Comparison of ENCODE assay signal across 9 mouse cellular contexts in the genomic region with DNA sequence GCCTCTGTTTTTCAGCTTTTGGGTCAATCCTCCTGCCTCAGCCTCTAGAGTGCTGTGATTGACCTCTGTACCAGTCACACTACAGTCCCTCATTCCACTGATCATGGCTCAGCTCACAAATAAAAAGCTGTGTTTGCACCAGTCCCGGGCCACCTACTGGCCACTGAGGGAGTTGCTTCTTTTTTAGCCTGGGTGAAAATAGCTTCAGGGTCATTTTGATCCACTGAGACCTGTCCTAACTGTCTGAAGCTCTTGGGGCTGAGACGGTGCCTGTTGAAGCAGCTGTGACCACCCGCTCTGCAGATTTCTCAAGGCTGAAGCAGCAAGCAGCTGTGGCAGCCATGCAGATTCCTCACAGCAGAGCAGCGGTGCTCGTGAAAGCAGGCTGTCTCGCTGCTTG. TPM values are rescaled to one million over a fixed set of nuclear protein-coding genes. Genes with fewer than 3 reads are reported as not detected.
A peak's percentile ranks its signal among the peaks of the same experiment; 100 is the strongest.
DNase-seq lines count a peak whose midpoint lies in the region; ATAC-seq and TF ChIP-seq lines count a peak whose summit lies in the region.
"Had no signal": no experiment of that assay in that cellular context is flagged by ENCODE, and none has a peak within 500 bp of the region (broad histone marks: within the 10 kb centered on the region; RNA-seq: fewer than 3 reads in every experiment).

No protein-coding gene starts in this region.

- peaks cover 4% of the 10 kb centered on the region; the same call in 1 of the 2 replicates for H3K9me3 ChIP-seq in liver, embryonic 11.5 days (ENCODE audit: control insufficient read depth, low read length)
- H3K9me3 ChIP-seq in stomach, postnatal 0 days (ENCODE audit: control insufficient read depth, low read length) = no peaks in the 10 kb centered on the region

- no peak overlapping the region for H3K4me3 ChIP-seq in spleen, adult 2 months (ENCODE audit: extremely low read depth, insufficient read depth, insufficient read length)
- H3K4me3 ChIP-seq in liver, embryonic 11.5 days (ENCODE audit: low read depth, low read length) = no peak overlapping the region
- no peak overlapping the region for H3K4me3 ChIP-seq in stomach, postnatal 0 days (ENCODE audit: low read depth, low read length)

- H3K9ac ChIP-seq in liver, embryonic 11.5 days (ENCODE audit: low read depth, low read length) = no peak overlapping the region
- H3K9ac ChIP-seq in stomach, postnatal 0 days (ENCODE audit: low read length) = no peak overlapping the region

- TF ChIP-seq EP300 in stomach, postnatal 0 days (optimal IDR thresholded peaks at IDR 0.05) = no peak

- no peaks in the 10 kb centered on the region for H3K4me1 ChIP-seq in spleen, adult 2 months (ENCODE audit: control insufficient read depth, insufficient read depth, insufficient read length)
- peaks cover 16% of the 10 kb centered on the region for H3K4me1 ChIP-seq in liver, embryonic 11.5 days (replicated peaks; ENCODE audit: control insufficient read depth, insufficient read depth, low read length)
- no peaks in the 10 kb centered on the region for H3K4me1 ChIP-seq in stomach, postnatal 0 days (replicated peaks; ENCODE audit: control insufficient read depth, insufficient read depth)

- intact Hi-C loops in heart, postnatal 36 days (cut with DNase I) = loop anchor here (5.0 kb wide), 1 partner anchor 57 kb away; no protein-coding TSS in a partner anchor

- TF ChIP-seq CTCF in spleen, adult 2 months (IDR thresholded peaks at IDR 0.05; ENCODE audit: extremely low read depth, insufficient read depth, insufficient read length, insufficient replicate concordance) = peak; percentile 48; the same call in 1 of the 2 replicates
- TF ChIP-seq CTCF in stomach, postnatal 0 days (IDR thresholded peaks at IDR 0.05; ENCODE audit: low read depth) = peak; percentile 85

- H3K4me2 ChIP-seq in liver, embryonic 11.5 days = no peak overlapping the region
- no peak overlapping the region for H3K4me2 ChIP-seq in stomach, postnatal 0 days (replicated peaks; ENCODE audit: low read depth)

- 66% methylated on average over 6 of the region's 6 CpGs for WGBS in spleen, adult 2 months
- WGBS in liver, embryonic 11.5 days = 64% methylated on average over 6 of the region's 6 CpGs
- 64% methylated on average over 6 of the region's 6 CpGs for WGBS in stomach, postnatal 0 days

- ATAC-seq in CD4-positive, CD25-positive, alpha-beta regulatory T cell, adult 4 months = no peak
- no peak for ATAC-seq in liver, embryonic 11.5 days (replicated peaks; ENCODE audit: low FRiP score)
- peak; percentile 69 for ATAC-seq in stomach, postnatal 0 days (ENCODE audit: low FRiP score, low TSS enrichment)

- H3K36me3 ChIP-seq in spleen, adult 2 months (ENCODE audit: control insufficient read depth, insufficient read depth, low read length) = no peaks in the 10 kb centered on the region
- H3K36me3 ChIP-seq in liver, embryonic 11.5 days (ENCODE audit: control insufficient read depth, insufficient read depth, low read length) = peaks cover 6% of the 10 kb centered on the region
- no peaks in the 10 kb centered on the region for H3K36me3 ChIP-seq in stomach, postnatal 0 days (ENCODE audit: control insufficient read depth, insufficient read depth, low read length)

- TF ChIP-seq POLR2A in spleen, adult 2 months (IDR thresholded peaks at IDR 0.05; ENCODE audit: low read depth, low read length) = no peak

- H3K27ac ChIP-seq in spleen, adult 2 months (ENCODE audit: insufficient read depth, low read length) = no peak overlapping the region
- no peak overlapping the region for H3K27ac ChIP-seq in liver, embryonic 11.5 days (ENCODE audit: low read depth, low read length)
- H3K27ac ChIP-seq in stomach, postnatal 0 days (replicated peaks) = 0 out of 2 replicates have a peak overlapping the region, but pooled peaks have one; percentile 1

- no peaks in the 10 kb centered on the region for H3K27me3 ChIP-seq in spleen, adult 2 months (ENCODE audit: control insufficient read depth, insufficient read depth, low read length)
- no peaks in the 10 kb centered on the region for H3K27me3 ChIP-seq in liver, embryonic 11.5 days (replicated peaks; ENCODE audit: control insufficient read depth, insufficient read depth, low read length)
- H3K27me3 ChIP-seq in stomach, postnatal 0 days (ENCODE audit: control insufficient read depth, insufficient read depth, low read length) = no peaks in the 10 kb centered on the region

- DNase-seq in CD4-positive, CD25-positive, alpha-beta regulatory T cell, adult 2 months (ENCODE audit: low read depth, low spot score) = peak; percentile 65
- DNase-seq in spleen, adult 2 months (ENCODE audit: low read depth in 1 of 2, low spot score in 2 of 2) = peak in 1 of 2 experiments; percentile 6
- no peak for DNase-seq in spleen, adult 12 weeks (ENCODE audit: low spot score)
- peak; percentile 69 for DNase-seq in embryo, embryonic 11 days
- DNase-seq in heart, postnatal 36 days = peak; percentile 41 to 43
- DNase-seq in liver, embryonic 11.5 days (ENCODE audit: low spot score) = peak; percentile 47
- DNase-seq in stomach, postnatal 0 days (ENCODE audit: low spot score) = peak; percentile 68

RNA-seq across cellular contexts. Expression of gene Spats2, which starts 14.0 kb away (rescaled TPM):
- under 1 TPM in 1 of 2 experiments, not detected in 1; 0.62 TPM for polyA plus RNA-seq in CD4-positive, CD25-positive, alpha-beta regulatory T cell, adult 4 months (2017; shearing (Covaris generic))
- polyA plus RNA-seq in spleen, adult 2 months (2012; rRNA removed) = 1.5 and 2.2 TPM in 2 replicates
- 1 to 10 TPM; 6.6 to 7.9 TPM for total RNA-seq in heart, postnatal 36 days (2021)
- polyA plus RNA-seq in liver, embryonic 11.5 days (2014; fragmentation: Nextera tagmentation; extraction: Ambion mirVana) = 32.9 and 35.0 TPM in 2 replicates
- polyA plus RNA-seq in stomach, postnatal 0 days (2015; fragmentation: Nextera tagmentation; extraction: Ambion mirVana) = 13.7 and 13.9 TPM in 2 replicates

RNA-seq across cellular contexts. Expression of gene Dnajc22, which starts 46.7 kb away (rescaled TPM):
- polyA plus RNA-seq in CD4-positive, CD25-positive, alpha-beta regulatory T cell, adult 4 months (2017; shearing (Covaris generic)) = not detected
- 0.35 and 0.60 TPM in 2 replicates for polyA plus RNA-seq in spleen, adult 2 months (2012; rRNA removed)
- total RNA-seq in heart, postnatal 36 days (2021) = under 1 TPM; 0.22 to 0.36 TPM
- 17.1 and 19.8 TPM in 2 replicates for polyA plus RNA-seq in liver, embryonic 11.5 days (2014; fragmentation: Nextera tagmentation; extraction: Ambion mirVana)
- 13.5 and 14.4 TPM in 2 replicates for polyA plus RNA-seq in stomach, postnatal 0 days (2015; fragmentation: Nextera tagmentation; extraction: Ambion mirVana)

RNA-seq across cellular contexts. Expression of gene C1ql4, which starts 52.1 kb away (rescaled TPM):
- not detected for polyA plus RNA-seq in CD4-positive, CD25-positive, alpha-beta regulatory T cell, adult 4 months (2017; shearing (Covaris generic))
- not detected in 2 replicates for polyA plus RNA-seq in spleen, adult 2 months (2012; rRNA removed)
- not detected for total RNA-seq in heart, postnatal 36 days (2021)
- 0.25 TPM in 1 of 2 replicates, not detected in the other for polyA plus RNA-seq in liver, embryonic 11.5 days (2014; fragmentation: Nextera tagmentation; extraction: Ambion mirVana)
- not detected in 2 replicates for polyA plus RNA-seq in stomach, postnatal 0 days (2015; fragmentation: Nextera tagmentation; extraction: Ambion mirVana)
- total RNA-seq: layer of hippocampus, adult 18-20 months had no signal
